9 mouse cellular contexts compared by ENCODE assay signal in genomic region chr13:13968629-13969111, GRCm38 (mm10). TPM values are rescaled to one million over a fixed set of nuclear protein-coding genes. Genes with fewer than 3 reads are reported as not detected.
DNase-seq lines count a peak whose midpoint lies in the region; ATAC-seq and TF ChIP-seq lines count a peak whose summit lies in the region.
"Had no signal": no experiment of that assay in that cellular context is flagged by ENCODE, and none has a peak within 500 bp of the region (broad histone marks: within the 10 kb centered on the region; RNA-seq: fewer than 3 reads in every experiment).

No protein-coding gene starts in this region.

- DNase-seq in A20 (ENCODE audit: low read depth, low spot score) (peak; percentile 20), ES-CJ7 (ENCODE audit: low read depth, low spot score) (peak; percentile 77)
- DNase-seq in fibroblast of lung, adult 2 months (ENCODE audit: low read depth): peak; percentile 48
- no peak for DNase-seq in lung, embryonic 14.5 days
- no peak for DNase-seq in testis, postnatal 14 days (ENCODE audit: low spot score)
- DNase-seq in midbrain, embryonic 11.5 days (ENCODE audit: low spot score, missing footprints): no peak
- no peak for DNase-seq in forebrain, embryonic 11.5 days (ENCODE audit: low spot score)
- DNase-seq in hindbrain, embryonic 11.5 days (ENCODE audit: low spot score): no peak

- no peaks in the 10 kb centered on the region for H3K27me3 ChIP-seq in lung, embryonic 14.5 days (ENCODE audit: insufficient read depth, low read length)
- H3K27me3 ChIP-seq in midbrain, embryonic 11.5 days (ENCODE audit: control insufficient read depth, insufficient read depth, low read length): no peaks in the 10 kb centered on the region
- H3K27me3 ChIP-seq in forebrain, embryonic 11.5 days (ENCODE audit: control insufficient read depth, insufficient read depth, low read length): no peaks in the 10 kb centered on the region
- no peaks in the 10 kb centered on the region for H3K27me3 ChIP-seq in hindbrain, embryonic 11.5 days (ENCODE audit: control insufficient read depth, insufficient read depth, low read length)
- H3K27me3 ChIP-seq: limb, embryonic 12.5 days had no signal

- no peak overlapping the region for H3K4me3 ChIP-seq in lung, embryonic 14.5 days (ENCODE audit: low read depth, low read length)
- no peak overlapping the region for H3K4me3 ChIP-seq in midbrain, embryonic 11.5 days (ENCODE audit: low read depth, low read length)
- H3K4me3 ChIP-seq in forebrain, embryonic 11.5 days (ENCODE audit: low read depth, low read length): no peak overlapping the region
- H3K4me3 ChIP-seq in hindbrain, embryonic 11.5 days (ENCODE audit: low read depth, low read length): no peak overlapping the region
- H3K4me3 ChIP-seq: limb, embryonic 12.5 days had no signal

- H3K36me3 ChIP-seq in lung, embryonic 14.5 days (ENCODE audit: insufficient read depth): peaks cover 13% of the 10 kb centered on the region
- no peaks in the 10 kb centered on the region for H3K36me3 ChIP-seq in midbrain, embryonic 11.5 days (ENCODE audit: control insufficient read depth, insufficient read depth, low read length)
- H3K36me3 ChIP-seq in forebrain, embryonic 11.5 days (ENCODE audit: control insufficient read depth, insufficient read depth, low read length): no peaks in the 10 kb centered on the region
- no peaks in the 10 kb centered on the region for H3K36me3 ChIP-seq in hindbrain, embryonic 11.5 days (ENCODE audit: control insufficient read depth, insufficient read depth, low read length)

- 83% methylated on average over 4 of the region's 4 CpGs for WGBS in lung, embryonic 14.5 days
- 90% methylated on average over 4 of the region's 4 CpGs for WGBS in midbrain, embryonic 11.5 days
- WGBS in forebrain, embryonic 11.5 days: 89% methylated on average over 4 of the region's 4 CpGs
- 90% methylated on average over 4 of the region's 4 CpGs for WGBS in hindbrain, embryonic 11.5 days

- H3K9me3 ChIP-seq in lung, embryonic 14.5 days (ENCODE audit: low read depth, low read length): no peaks in the 10 kb centered on the region
- no peaks in the 10 kb centered on the region for H3K9me3 ChIP-seq in midbrain, embryonic 11.5 days (ENCODE audit: control insufficient read depth, low read length)
- H3K9me3 ChIP-seq in forebrain, embryonic 11.5 days (ENCODE audit: control insufficient read depth, low read length): no peaks in the 10 kb centered on the region
- H3K9me3 ChIP-seq in hindbrain, embryonic 11.5 days (ENCODE audit: control insufficient read depth, low read length): no peaks in the 10 kb centered on the region
- H3K9me3 ChIP-seq: limb, embryonic 12.5 days had no signal

- no peak overlapping the region for H3K4me2 ChIP-seq in lung, embryonic 14.5 days
- H3K4me2 ChIP-seq in midbrain, embryonic 11.5 days: no peak overlapping the region
- H3K4me2 ChIP-seq in forebrain, embryonic 11.5 days (ENCODE audit: low read depth, low read length, severe bottlenecking): no peak overlapping the region
- no peak overlapping the region for H3K4me2 ChIP-seq in hindbrain, embryonic 11.5 days (replicated peaks; ENCODE audit: low read depth, low read length)
- H3K4me2 ChIP-seq: limb, embryonic 12.5 days had no signal

- TF ChIP-seq CTCF in lung, embryonic 14.5 days (IDR thresholded peaks at IDR 0.05; ENCODE audit: low read depth): no peak

- H3K9ac ChIP-seq in lung, embryonic 14.5 days: no peak overlapping the region
- no peak overlapping the region for H3K9ac ChIP-seq in midbrain, embryonic 11.5 days (ENCODE audit: low read length)
- no peak overlapping the region for H3K9ac ChIP-seq in forebrain, embryonic 11.5 days (ENCODE audit: low read length)
- H3K9ac ChIP-seq in hindbrain, embryonic 11.5 days (ENCODE audit: low read depth, low read length): no peak overlapping the region
- H3K9ac ChIP-seq: limb, embryonic 12.5 days had no signal

- ATAC-seq in lung, embryonic 14.5 days (ENCODE audit: insufficient read depth): peak; percentile 84
- ATAC-seq in midbrain, embryonic 11.5 days (ENCODE audit: low FRiP score): no peak
- no peak for ATAC-seq in forebrain, embryonic 11.5 days (replicated peaks; ENCODE audit: low FRiP score)
- ATAC-seq in hindbrain, embryonic 11.5 days (ENCODE audit: low FRiP score): no peak

- no peaks in the 10 kb centered on the region for H3K4me1 ChIP-seq in lung, embryonic 14.5 days (ENCODE audit: insufficient read depth)
- H3K4me1 ChIP-seq in midbrain, embryonic 11.5 days (ENCODE audit: control insufficient read depth, insufficient read depth, low read length): no peaks in the 10 kb centered on the region
- H3K4me1 ChIP-seq in forebrain, embryonic 11.5 days (replicated peaks; ENCODE audit: control insufficient read depth, insufficient read depth, low read length): no peaks in the 10 kb centered on the region
- no peaks in the 10 kb centered on the region for H3K4me1 ChIP-seq in hindbrain, embryonic 11.5 days (replicated peaks; ENCODE audit: control insufficient read depth, insufficient read depth, low read length)
- H3K4me1 ChIP-seq: limb, embryonic 12.5 days had no signal

- H3K27ac ChIP-seq in lung, embryonic 14.5 days (ENCODE audit: low read depth): no peak overlapping the region
- no peak overlapping the region for H3K27ac ChIP-seq in midbrain, embryonic 11.5 days (ENCODE audit: low read depth, low read length)
- H3K27ac ChIP-seq in forebrain, embryonic 11.5 days (ENCODE audit: low read depth, low read length): no peak overlapping the region
- H3K27ac ChIP-seq in hindbrain, embryonic 11.5 days (ENCODE audit: low read depth, low read length): no peak overlapping the region
- H3K27ac ChIP-seq: limb, embryonic 12.5 days had no signal

RNA-seq across cellular contexts. Expression of gene B3galnt2, which starts 14.4 kb away (rescaled TPM):
- polyA plus RNA-seq in lung, embryonic 14.5 days (2014; fragmentation: Nextera tagmentation; extraction: Ambion mirVana): 41.4 and 46.1 TPM in 2 replicates
- polyA plus RNA-seq in midbrain, embryonic 11.5 days (2014; fragmentation: Nextera tagmentation; extraction: Ambion mirVana): 35.4 and 39.8 TPM in 2 replicates
- polyA plus RNA-seq in forebrain, embryonic 11.5 days (2014; fragmentation: Nextera tagmentation; extraction: Ambion mirVana): 44.1 and 47.7 TPM in 2 replicates
- polyA plus RNA-seq in hindbrain, embryonic 11.5 days (2014; fragmentation: Nextera tagmentation; extraction: Ambion mirVana): 33.0 and 34.1 TPM in 2 replicates

Comparison
In these comparisons a context has a peak if more than half of its experiments do, and no peak if none do; other contexts are left out.
1. DNase-seq: peak in A20 (single experiment), ES-CJ7 (single experiment) and fibroblast of lung, adult 2 months (single experiment); none in lung, embryonic 14.5 days (single experiment), testis, postnatal 14 days (single experiment), midbrain, embryonic 11.5 days (single experiment), forebrain, embryonic 11.5 days (single experiment) and hindbrain, embryonic 11.5 days (single experiment).